ENCODE assay signal across 8 mouse cellular contexts in genomic region chr12:69680635-69681565, GRCm38 (mm10). TPM values are rescaled to one million over a fixed set of nuclear protein-coding genes. Genes with fewer than 3 reads are reported as not detected.
DNase-seq lines count a peak whose midpoint lies in the region; ATAC-seq and TF ChIP-seq lines count a peak whose summit lies in the region.

No protein-coding gene starts in this region.

- no peak overlapping the region for H3K27ac ChIP-seq in ES-Bruce4 (ENCODE audit: insufficient read depth, low read length)
- peak overlapping the region; percentile 96 for H3K27ac ChIP-seq in forebrain, embryonic 10.5 days
- H3K27ac ChIP-seq in lung, embryonic 15.5 days = peak overlapping the region; percentile 98
- H3K27ac ChIP-seq in neural tube, embryonic 15.5 days (replicated peaks) = peak overlapping the region; percentile 97

- no peak for TF ChIP-seq POLR2A in ES-Bruce4 (IDR thresholded peaks at IDR 0.05; ENCODE audit: insufficient read depth, low read length)

- H3K4me3 ChIP-seq in ES-Bruce4 (ENCODE audit: low read depth, low read length) = peak overlapping the region; percentile 78
- H3K4me3 ChIP-seq in forebrain, embryonic 10.5 days = peak overlapping the region; percentile 91
- H3K4me3 ChIP-seq in lung, embryonic 15.5 days = peak overlapping the region; percentile 95
- peak overlapping the region; percentile 98 for H3K4me3 ChIP-seq in neural tube, embryonic 15.5 days (replicated peaks)

- no peaks in the 10 kb centered on the region for H3K4me1 ChIP-seq in ES-Bruce4 (ENCODE audit: control insufficient read depth, insufficient read depth, low read length)
- H3K4me1 ChIP-seq in forebrain, embryonic 10.5 days = peaks cover 20% of the 10 kb centered on the region
- peaks cover 25% of the 10 kb centered on the region for H3K4me1 ChIP-seq in lung, embryonic 15.5 days
- peaks cover 21% of the 10 kb centered on the region for H3K4me1 ChIP-seq in neural tube, embryonic 15.5 days

- WGBS in forebrain, embryonic 10.5 days = under 1% methylated on average over 56 of the region's 56 CpGs
- WGBS in lung, embryonic 15.5 days = 1% methylated on average over 55 of the region's 56 CpGs
- under 1% methylated on average over 56 of the region's 56 CpGs for WGBS in neural tube, embryonic 15.5 days

- ATAC-seq in lung, embryonic 15.5 days (ENCODE audit: borderline replicate concordance, extremely low read depth, low FRiP score, low TSS enrichment) = peak; percentile 64; the same call in 1 of the 2 replicates
- peak; percentile 68 for ATAC-seq in neural tube, embryonic 15.5 days (ENCODE audit: low FRiP score)

- peak; percentile 77 for DNase-seq in brain, adult 2 months (ENCODE audit: low read depth, low spot score)
- peak; percentile 61 for DNase-seq in forebrain, embryonic 10.5 days (ENCODE audit: extremely low spot score, low spot score)
- DNase-seq in heart, postnatal 10 days = peak; percentile 64 to 68
- peak; percentile 50 to 67 for DNase-seq in kidney, postnatal 4 days
- peak; percentile 15 to 33 for DNase-seq in thymus, postnatal 10 days (ENCODE audit: low spot score in 2 of 2)

- no peak for TF ChIP-seq CTCF in ES-Bruce4 (IDR thresholded peaks at IDR 0.05; ENCODE audit: low read depth, low read length)

- peak overlapping the region; percentile 98 for H3K9ac ChIP-seq in ES-Bruce4 (ENCODE audit: low read depth, poor library complexity, severe bottlenecking)
- H3K9ac ChIP-seq in lung, embryonic 15.5 days = peak overlapping the region; percentile 91
- H3K9ac ChIP-seq in neural tube, embryonic 15.5 days (replicated peaks) = peak overlapping the region; percentile 95

- H3K36me3 ChIP-seq in ES-Bruce4 (ENCODE audit: control insufficient read depth, insufficient read depth, low read length, poor library complexity, severe bottlenecking) = no peaks in the 10 kb centered on the region
- no peaks in the 10 kb centered on the region for H3K36me3 ChIP-seq in forebrain, embryonic 10.5 days (replicated peaks)
- H3K36me3 ChIP-seq in lung, embryonic 15.5 days = no peaks in the 10 kb centered on the region
- no peaks in the 10 kb centered on the region for H3K36me3 ChIP-seq in neural tube, embryonic 15.5 days

- no peaks in the 10 kb centered on the region for H3K9me3 ChIP-seq in ES-Bruce4 (replicated peaks; ENCODE audit: control insufficient read depth, insufficient read depth, low read length, poor library complexity, severe bottlenecking)
- no peaks in the 10 kb centered on the region for H3K9me3 ChIP-seq in forebrain, embryonic 10.5 days
- H3K9me3 ChIP-seq in lung, embryonic 15.5 days = no peaks in the 10 kb centered on the region
- H3K9me3 ChIP-seq in neural tube, embryonic 15.5 days (replicated peaks) = no peaks in the 10 kb centered on the region

- no peak for TF ChIP-seq EP300 in ES-Bruce4 (IDR thresholded peaks at IDR 0.05; ENCODE audit: insufficient read depth, low read depth, low read length)

- intact Hi-C loops in heart, postnatal 10 days (cut with DNase I) = loop anchor here (5.0 kb wide), 2 partner anchors 234 to 319 kb away; no protein-coding TSS in a partner anchor

- peak overlapping the region; percentile 83 for H3K4me2 ChIP-seq in lung, embryonic 15.5 days
- peak overlapping the region; percentile 77 for H3K4me2 ChIP-seq in neural tube, embryonic 15.5 days

- no peaks in the 10 kb centered on the region; the same call in 1 of the 2 replicates for H3K27me3 ChIP-seq in ES-Bruce4 (ENCODE audit: control insufficient read depth, insufficient read depth, low read length, poor library complexity, severe bottlenecking)
- H3K27me3 ChIP-seq in forebrain, embryonic 10.5 days (ENCODE audit: poor library complexity, severe bottlenecking) = peaks cover 11% of the 10 kb centered on the region; the same call in 1 of the 2 replicates
- no peaks in the 10 kb centered on the region for H3K27me3 ChIP-seq in lung, embryonic 15.5 days
- H3K27me3 ChIP-seq in neural tube, embryonic 15.5 days (replicated peaks) = no peaks in the 10 kb centered on the region

RNA-seq across cellular contexts. Expression of gene Sos2, which starts 0.8 kb away (rescaled TPM):
- polyA plus RNA-seq in ES-Bruce4 (2011; ENCODE audit: insufficient read depth, insufficient read length, low read depth, missing spikeins) = 21.2 and 21.6 TPM in 2 replicates
- 7.8 and 8.2 TPM in 2 replicates for polyA plus RNA-seq in forebrain, embryonic 10.5 days (2016; fragmentation: Nextera tagmentation; extraction: Ambion mirVana)
- total RNA-seq in heart, postnatal 10 days (2021) = 10 to 100 TPM; 33.9 to 34.7 TPM
- 7.5 and 8.9 TPM in 2 replicates for polyA plus RNA-seq in lung, embryonic 15.5 days (2015; fragmentation: Nextera tagmentation; extraction: Ambion mirVana)
- polyA plus RNA-seq in neural tube, embryonic 15.5 days (2015; fragmentation: Nextera tagmentation; extraction: Ambion mirVana) = 10.2 and 12.4 TPM in 2 replicates

RNA-seq across cellular contexts. Expression of gene L2hgdh, which starts 43.8 kb away (rescaled TPM):
- 25.6 and 26.2 TPM in 2 replicates for polyA plus RNA-seq in ES-Bruce4 (2011; ENCODE audit: insufficient read depth, insufficient read length, low read depth, missing spikeins)
- 20.4 and 21.0 TPM in 2 replicates for polyA plus RNA-seq in forebrain, embryonic 10.5 days (2016; fragmentation: Nextera tagmentation; extraction: Ambion mirVana)
- total RNA-seq in heart, postnatal 10 days (2021) = 10 to 100 TPM; 25.6 to 31.4 TPM
- polyA plus RNA-seq in lung, embryonic 15.5 days (2015; fragmentation: Nextera tagmentation; extraction: Ambion mirVana) = 14.6 and 14.9 TPM in 2 replicates
- polyA plus RNA-seq in neural tube, embryonic 15.5 days (2015; fragmentation: Nextera tagmentation; extraction: Ambion mirVana) = 12.6 and 13.4 TPM in 2 replicates

RNA-seq across cellular contexts. Expression of gene Atp5s, which starts 43.9 kb away (rescaled TPM):
- 28.4 and 30.4 TPM in 2 replicates for polyA plus RNA-seq in ES-Bruce4 (2011; ENCODE audit: insufficient read depth, insufficient read length, low read depth, missing spikeins)
- 20.4 and 21.6 TPM in 2 replicates for polyA plus RNA-seq in forebrain, embryonic 10.5 days (2016; fragmentation: Nextera tagmentation; extraction: Ambion mirVana)
- 10 to 100 TPM; 18.7 to 21.3 TPM for total RNA-seq in heart, postnatal 10 days (2021)
- 28.3 and 30.0 TPM in 2 replicates for polyA plus RNA-seq in lung, embryonic 15.5 days (2015; fragmentation: Nextera tagmentation; extraction: Ambion mirVana)
- polyA plus RNA-seq in neural tube, embryonic 15.5 days (2015; fragmentation: Nextera tagmentation; extraction: Ambion mirVana) = 37.6 and 40.3 TPM in 2 replicates

Comparison
In these comparisons a context has a peak if more than half of its experiments do, and no peak if none do; other contexts are left out.
1. DNase-seq: peak in every context shown above with its lines; median percentile 77 in brain, adult 2 months; 66 in heart, postnatal 10 days; 61 in forebrain, embryonic 10.5 days; 58 in kidney, postnatal 4 days; 24 in thymus, postnatal 10 days.